Mouse (Mus musculus) gastrocnemius, postnatal 36 days (tissue): ENCODE data around the gene Gpr137. TPM values are rescaled to one million over a fixed set of nuclear protein-coding genes. Genes with fewer than 3 reads are reported as not detected.
A peak's percentile ranks its signal among the peaks of the same experiment; 100 is the strongest.

Source experiments
- DNase-seq, 2 experiments: peaks; one replicate each; pipeline ENCODE4 v3.0.0; 2022
- intact Hi-C: fragments of 180-260 bp; cut with DNase I; formaldehyde crosslinking; loops from one replicate; pipeline ENCODE4 v1.15.1; 2025
- total RNA-seq, 2 experiments: library from RNA; stranded (reverse); gene quantifications; 2 replicates each; pipeline ENCODE4 v1.2.3; 2021

Gpr137 gene
- total RNA-seq, 2 experiments from 2014 or later = 9.4 to 9.7 TPM

GRCm38 (mm10) chr19:6974211-6975205 lies 32.2 kb upstream of the Gpr137 start, which contains the start of gene Ppp1r14b:
Gene Ppp1r14b (plus strand): TSS chr19:6974968.
- DNase-seq = peak; percentile 81
- intact Hi-C loops = no loop called here

DNA sequence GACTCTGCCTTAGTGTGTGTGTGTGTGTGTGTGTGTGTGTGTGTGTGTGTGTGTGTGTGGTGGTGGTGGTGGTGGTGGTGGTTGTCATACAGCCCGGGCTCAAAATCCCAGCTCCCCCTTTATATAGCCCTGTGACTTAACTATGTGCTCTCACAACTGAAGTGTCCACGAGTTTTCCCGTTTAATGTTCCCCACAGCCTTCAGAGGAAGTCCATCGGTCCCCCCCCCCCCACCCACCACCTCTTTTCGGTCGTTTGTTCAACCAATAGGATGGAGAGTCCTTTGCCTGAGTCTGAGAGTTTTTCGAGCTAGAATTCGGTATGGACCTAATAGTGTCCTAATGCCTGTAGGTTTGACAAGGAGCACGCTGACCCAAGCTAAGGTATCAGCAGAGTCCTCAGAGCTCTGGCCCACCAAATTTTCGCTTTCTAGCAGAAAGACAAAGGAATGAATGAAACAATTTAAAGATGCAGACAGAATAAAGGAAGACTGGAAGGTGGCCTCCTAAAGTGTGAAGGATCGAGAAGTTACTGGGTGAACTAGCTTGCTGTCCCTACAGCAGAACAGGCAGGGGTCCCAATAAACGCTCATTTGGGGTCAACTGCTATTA lies 31.4 kb upstream of the Gpr137 start:
- intact Hi-C loops = no loop called here
- DNase-seq = no peak

DNA sequence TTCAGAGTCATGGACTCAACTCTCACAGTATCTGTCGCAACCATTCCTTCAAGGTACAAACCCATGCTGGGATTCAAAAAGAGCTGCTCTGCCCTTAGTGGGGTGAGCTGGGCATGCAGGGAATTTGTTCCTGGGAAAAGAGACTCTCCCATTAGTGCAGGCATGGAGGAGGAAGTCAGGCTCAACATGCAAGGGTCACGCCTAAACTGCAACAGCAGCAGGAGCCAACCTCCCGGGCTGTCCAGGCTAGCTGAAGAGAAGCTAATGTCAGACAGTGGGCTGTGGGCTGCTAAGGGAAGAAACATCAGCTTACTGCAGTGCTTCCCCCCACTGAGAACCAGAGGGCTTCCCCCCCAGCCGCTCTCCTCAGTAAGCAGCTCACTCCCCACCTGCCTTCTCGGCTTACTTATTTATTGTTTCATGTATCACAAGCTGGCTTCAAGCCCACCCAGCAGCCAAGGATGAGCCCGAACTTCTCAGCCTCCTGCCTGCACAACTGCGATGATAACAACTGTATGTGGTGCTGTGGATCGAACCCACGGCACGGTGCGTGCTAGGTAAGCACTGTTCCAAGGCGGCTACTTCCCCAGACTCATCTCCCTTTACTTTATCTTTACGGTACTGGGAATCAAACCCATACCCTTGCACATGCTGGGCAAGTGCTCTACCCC lies 30.1 kb upstream of the Gpr137 start:
- DNase-seq = no peak
- intact Hi-C loops = no loop called here

DNA sequence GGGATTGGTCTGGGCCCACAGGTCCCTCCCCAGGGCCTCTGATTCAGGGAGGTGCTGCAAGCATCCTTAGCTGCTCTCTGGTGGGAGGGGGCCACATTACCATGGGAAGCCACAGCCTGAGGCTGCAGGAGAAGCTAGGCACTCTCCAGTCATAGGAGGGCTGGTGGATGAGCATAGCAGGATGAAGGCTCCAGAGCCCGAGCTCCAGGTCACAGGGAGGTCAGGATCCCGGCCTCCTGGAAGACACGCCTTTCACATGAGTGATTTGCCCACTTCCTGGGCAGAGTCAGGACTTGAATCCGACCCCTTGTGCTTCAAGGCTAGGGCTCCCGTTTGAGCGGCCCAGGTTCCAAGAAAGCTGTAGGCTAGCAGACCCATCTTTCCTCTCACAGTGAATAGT lies 29.4 kb upstream of the Gpr137 start:
- no peak for DNase-seq
- intact Hi-C loops = no loop called here

DNA sequence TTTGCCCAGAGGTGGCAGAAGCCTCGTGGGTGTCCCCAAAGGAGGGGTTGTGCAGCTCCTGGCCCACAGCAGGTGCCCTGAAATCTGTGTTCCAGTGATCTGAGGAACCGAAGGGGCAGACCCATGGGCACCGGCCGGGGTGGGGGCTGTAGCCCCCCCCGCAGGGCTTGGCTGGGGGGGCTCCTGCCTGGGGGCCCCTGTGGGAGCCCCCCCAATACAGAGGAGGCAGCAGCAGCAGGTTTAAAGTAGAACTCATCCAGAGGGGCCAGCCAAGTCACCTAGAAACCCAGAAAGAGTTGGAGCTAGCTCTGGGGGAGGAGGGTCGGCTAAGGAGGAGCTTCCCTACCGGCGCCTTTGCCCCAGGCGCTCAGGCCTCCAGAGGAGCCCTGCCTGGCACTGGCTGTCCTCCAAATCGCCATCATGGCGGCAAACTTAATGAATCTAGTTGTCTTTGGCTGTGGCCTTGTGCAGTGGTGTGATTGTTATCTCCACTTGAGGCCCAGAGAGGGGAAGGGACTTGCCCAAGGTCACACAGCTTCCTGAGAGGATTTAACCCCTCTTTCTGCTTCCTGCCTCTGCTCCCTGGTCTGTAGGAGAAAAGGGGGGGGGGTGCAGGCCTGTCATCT lies 28.3 kb upstream of the Gpr137 start:
- intact Hi-C loops = no loop called here

GRCm38 (mm10) chr19:6969665-6970381 lies 27.5 kb upstream of the Gpr137 start:
- peak; percentile 69 to 78 for DNase-seq

More for the DNA sequence above, 28.3 kb upstream of the Gpr137 start:
- no peak for DNase-seq

GRCm38 (mm10) chr19:6969291-6969664 lies 27.0 kb upstream of the Gpr137 start:
- no peak for DNase-seq
- intact Hi-C loops = loop anchor here (2.0 kb wide), 1 partner anchor 44 kb away; the partner anchor contains the start of gene Catsperz

More at GRCm38 (mm10) chr19:6969665-6970381, 27.5 kb upstream of the Gpr137 start:
- intact Hi-C loops = loop anchor here (2.0 kb wide), 1 partner anchor 45 kb away; the partner anchor contains the start of gene Catsperz

DNA sequence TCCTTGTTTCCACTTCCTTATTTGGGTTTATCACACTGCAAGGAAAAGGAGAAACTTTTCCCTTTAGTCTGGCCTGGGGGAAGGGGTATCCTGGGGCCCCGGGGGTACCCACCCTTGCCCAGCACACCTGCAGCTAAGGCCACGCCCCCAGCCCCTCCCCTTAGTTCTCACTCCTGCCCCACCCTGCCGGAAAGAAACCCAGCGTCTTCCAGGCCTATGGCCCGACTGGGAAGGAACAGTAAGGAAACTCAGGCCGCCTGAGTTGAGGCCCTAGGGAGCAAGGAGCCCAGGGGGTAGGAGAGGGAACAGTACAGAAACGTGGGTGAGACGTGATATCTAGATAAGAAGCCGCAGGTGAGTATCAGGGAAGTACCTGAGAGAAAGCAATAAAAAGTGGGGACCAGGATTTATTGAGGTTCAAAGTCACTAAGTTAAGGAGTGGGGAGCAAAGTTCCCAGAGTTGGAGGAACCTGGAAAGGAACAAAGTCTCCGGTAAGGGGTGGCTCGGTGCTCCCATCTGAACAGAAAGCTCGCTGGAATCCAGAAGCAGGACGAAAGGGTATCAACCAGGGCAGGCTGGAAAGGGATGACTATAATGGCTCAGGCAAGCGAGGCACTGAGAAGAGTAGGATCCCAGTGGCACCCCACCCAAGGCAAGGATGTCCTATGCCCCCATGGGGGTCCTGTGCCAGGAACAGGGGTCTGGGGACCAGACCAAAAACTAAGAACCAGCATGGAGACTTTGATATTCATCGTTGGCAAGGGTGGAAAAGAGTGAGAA lies 26.4 kb upstream of the Gpr137 start:
- no peak for DNase-seq
- intact Hi-C loops = loop anchor here (2.0 kb wide), 1 partner anchor 44 kb away; the partner anchor contains the start of gene Catsperz

- DNase-seq = no peak
- intact Hi-C loops = no loop called here
Observed at GRCm38 (mm10) chr19:6956461-6956860, 14.2 kb upstream of the Gpr137 start.

- no peak for DNase-seq
- intact Hi-C loops = loop anchor here (2.0 kb wide), 1 partner anchor 15 kb away; the partner anchor contains the start of gene Bad
Observed at GRCm38 (mm10) chr19:6955424-6955823, 13.1 kb upstream of the Gpr137 start.

DNA sequence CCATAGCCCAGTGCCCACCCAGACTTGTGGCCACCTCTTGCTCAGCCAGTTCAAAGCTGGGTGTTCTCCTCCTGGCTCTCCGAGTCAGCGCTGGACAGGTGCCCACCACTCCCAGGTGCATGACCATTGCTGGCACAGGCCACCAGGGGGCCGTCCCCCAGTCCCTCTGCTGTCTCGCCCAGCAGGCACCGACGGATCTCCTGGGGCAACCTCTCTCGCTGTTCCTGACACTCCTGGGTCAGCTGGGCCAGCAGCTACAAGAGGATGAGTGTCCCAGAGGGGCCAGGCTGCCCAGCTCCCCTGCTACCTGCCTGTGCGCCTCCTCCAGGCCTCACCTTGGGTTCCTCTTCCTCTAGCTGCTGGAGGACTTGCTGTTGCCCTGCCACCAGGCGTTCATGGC lies 11.8 kb upstream of the Gpr137 start:
- DNase-seq = no peak
- intact Hi-C loops = loop anchor here (2.0 kb wide), 1 partner anchor 13 kb away; the partner anchor contains the start of gene Bad

DNA sequence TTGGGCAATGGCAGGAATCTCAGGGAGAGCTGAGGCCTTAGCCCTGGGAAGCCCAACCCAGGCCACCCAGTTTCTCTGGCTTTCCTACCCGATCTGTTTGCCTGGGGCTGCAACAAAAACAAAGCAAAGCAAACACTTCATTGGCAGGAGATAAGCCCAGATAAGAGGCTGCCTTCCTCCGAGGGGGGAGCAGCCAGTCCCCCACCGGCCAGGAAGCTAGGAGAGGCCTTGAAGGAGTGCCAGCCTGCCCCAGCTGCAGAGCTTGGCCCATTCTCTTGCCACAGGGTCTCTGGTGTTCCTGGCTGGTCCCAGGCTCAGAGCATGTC lies 10.4 kb upstream of the Gpr137 start:
- DNase-seq = no peak
- intact Hi-C loops = no loop called here

- peak; percentile 79 to 87 for DNase-seq
- intact Hi-C loops = no loop called here
Observed at GRCm38 (mm10) chr19:6951994-6952711, 9.9 kb upstream of the Gpr137 start.

DNA sequence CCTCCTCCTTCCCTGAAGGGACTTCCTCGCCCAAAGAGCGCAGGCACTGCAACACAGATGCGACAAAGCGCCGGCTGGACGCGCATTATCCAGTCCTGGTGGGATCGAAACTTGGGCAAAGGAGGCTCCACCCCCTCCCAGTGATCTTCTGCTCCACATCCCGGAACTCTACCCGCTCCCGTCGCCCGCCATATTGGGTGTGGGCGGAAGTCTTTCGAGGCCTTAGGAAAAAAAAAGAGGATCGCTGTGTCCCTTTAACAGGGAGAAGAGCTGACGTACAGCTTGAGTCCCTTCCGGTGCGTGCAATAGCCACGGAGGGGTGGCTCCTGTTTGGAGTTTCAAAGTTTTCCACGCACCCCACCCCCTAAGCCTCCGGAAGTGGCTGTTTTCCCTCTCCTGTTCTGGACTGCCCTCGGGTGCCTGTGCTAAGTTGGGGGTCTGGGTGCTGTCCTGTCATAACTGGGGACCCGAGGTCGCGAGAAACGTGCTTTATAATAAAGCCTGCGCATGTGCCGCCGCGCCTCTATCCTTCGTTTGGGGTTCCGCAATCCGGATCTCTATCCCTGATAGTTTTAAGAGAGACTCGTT lies 9.2 kb upstream of the Gpr137 start:
- DNase-seq = peak; percentile 92 to 93
- intact Hi-C loops = no loop called here

DNA sequence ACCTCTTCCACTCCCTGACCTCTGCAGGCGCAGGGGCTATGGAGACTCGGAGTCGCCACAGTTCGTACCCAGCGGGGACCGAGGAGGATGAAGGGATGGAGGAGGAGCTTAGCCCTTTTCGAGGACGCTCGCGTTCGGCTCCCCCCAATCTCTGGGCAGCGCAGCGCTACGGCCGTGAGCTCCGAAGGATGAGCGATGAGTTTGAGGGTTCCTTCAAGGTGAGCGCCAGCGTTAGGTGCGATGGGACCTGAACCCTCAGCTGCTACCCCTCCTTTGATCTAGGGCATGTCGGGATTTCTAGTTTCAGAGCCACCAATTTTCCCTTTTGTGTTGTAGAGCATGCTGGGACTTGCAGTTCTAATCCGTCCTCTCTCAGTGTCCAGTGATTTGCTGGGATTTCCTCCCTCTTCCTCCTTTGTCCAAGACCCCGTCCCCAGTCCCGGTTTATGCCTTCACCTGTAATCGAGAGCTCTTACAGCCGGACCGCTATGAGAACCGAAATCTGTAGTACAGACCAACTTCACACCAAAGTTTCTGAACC lies 8.4 kb upstream of the Gpr137 start:
- intact Hi-C loops = no loop called here
- DNase-seq = peak in 1 of 2 experiments; percentile 52

- DNase-seq = no peak
- intact Hi-C loops = loop anchor here (5.0 kb wide), 1 partner anchor 703 kb away; no protein-coding TSS in a partner anchor
Observed at GRCm38 (mm10) chr19:6949951-6950350, 7.7 kb upstream of the Gpr137 start.

DNA sequence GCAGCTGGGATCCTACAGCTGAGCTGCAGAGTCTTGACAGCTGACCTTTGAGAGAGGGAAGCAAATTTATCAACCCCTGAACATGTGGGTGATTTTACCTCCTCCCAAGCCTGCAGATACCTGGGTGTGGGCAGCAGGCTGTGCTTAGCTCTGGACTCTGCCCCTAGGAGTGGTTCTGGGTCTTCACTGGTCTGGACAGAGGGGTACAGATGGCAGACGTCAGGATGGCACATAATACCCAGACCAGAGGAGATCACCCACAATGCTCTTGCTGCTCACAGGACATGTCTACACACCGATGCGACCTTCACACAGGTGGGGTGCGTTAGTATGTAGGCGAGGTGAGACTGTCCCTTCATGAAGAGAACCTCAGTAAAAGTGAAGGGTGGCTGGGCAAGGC lies 7.3 kb upstream of the Gpr137 start:
- DNase-seq = no peak
- intact Hi-C loops = loop anchor here (5.0 kb wide), 1 partner anchor 702 kb away; no protein-coding TSS in a partner anchor
